Mouse (Mus musculus): Measurements from ENCODE around the gene Sumo3. TPM values are rescaled to one million over a fixed set of nuclear protein-coding genes. Genes with fewer than 3 reads are reported as not detected.

Gene Sumo3
- polyA plus RNA-seq, 1 experiment from 2014 or later: 170 TPM

GRCm38 (mm10) chr10:77604111-77604510 lies 1.8 kb upstream of the Sumo3 start:
- ATAC-seq (replicated peaks; ENCODE audit: extremely low read depth, insufficient read depth, low FRiP score): no peak
- Histone ChIP-seq H3K4me2 (ENCODE audit: low read depth, low read length) (no peak overlapping the region), H3K27ac (ENCODE audit: low read length) (no peak overlapping the region), H3K27me3 (ENCODE audit: control insufficient read depth, insufficient read depth, low read length) (no peaks in the 10 kb centered on the region), H3K4me1 (ENCODE audit: control insufficient read depth, insufficient read depth, low read length) (peaks cover 16% of the 10 kb centered on the region), H3K4me3 (ENCODE audit: low read length) (no peak overlapping the region), H3K9ac (ENCODE audit: low read length) (no peak overlapping the region), H3K9me3 (replicated peaks; ENCODE audit: control insufficient read depth, low read length) (peaks cover 3% of the 10 kb centered on the region; the same call in 1 of the 2 replicates), H3K36me3 (ENCODE audit: control insufficient read depth, insufficient read depth) (peaks cover 4% of the 10 kb centered on the region; the same call in 1 of the 2 replicates)
- 90% methylated on average over 6 of the region's 6 CpGs for WGBS

- Histone ChIP-seq H3K4me1 (ENCODE audit: control insufficient read depth, insufficient read depth, low read length) (peaks cover 16% of the 10 kb centered on the region), H3K4me3 (ENCODE audit: low read length) (no peak overlapping the region), H3K27me3 (ENCODE audit: control insufficient read depth, insufficient read depth, low read length) (no peaks in the 10 kb centered on the region), H3K9me3 (replicated peaks; ENCODE audit: control insufficient read depth, low read length) (peaks cover 3% of the 10 kb centered on the region; the same call in 1 of the 2 replicates), H3K36me3 (ENCODE audit: control insufficient read depth, insufficient read depth) (peaks cover 8% of the 10 kb centered on the region), H3K9ac (ENCODE audit: low read length) (no peak overlapping the region), H3K4me2 (ENCODE audit: low read depth, low read length) (no peak overlapping the region), H3K27ac (ENCODE audit: low read length) (peak overlapping the region; percentile 98)
- no peak for ATAC-seq (replicated peaks; ENCODE audit: extremely low read depth, insufficient read depth, low FRiP score)
- WGBS: 28% methylated on average over 5 of the region's 5 CpGs
These were observed 939 bp upstream of the Sumo3 start for GRCm38 (mm10) chr10:77604958-77605357.

DNA sequence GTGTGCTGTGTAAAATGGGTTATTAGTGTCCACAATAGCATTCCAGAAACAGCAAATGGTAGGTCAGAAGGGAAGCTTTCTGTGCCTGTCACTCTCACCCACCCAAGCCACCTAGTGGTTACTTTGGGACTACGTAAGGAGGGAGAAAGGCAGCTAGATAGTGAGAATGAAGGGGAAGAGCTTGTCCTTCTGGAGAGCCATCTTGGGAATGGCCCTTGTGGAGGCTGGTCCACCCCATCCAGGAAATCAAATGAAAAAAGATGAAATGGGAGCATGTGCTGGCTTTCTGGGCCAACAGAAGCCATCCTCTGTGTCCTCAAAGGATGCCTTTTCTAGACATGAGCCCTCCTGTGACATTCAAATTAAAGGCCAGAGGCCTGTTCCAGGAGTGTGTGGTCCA lies 529 bp upstream of the Sumo3 start:
- Histone ChIP-seq H3K4me3 (ENCODE audit: low read length) (peak overlapping the region; percentile 88), H3K9me3 (replicated peaks; ENCODE audit: control insufficient read depth, low read length) (peaks cover 3% of the 10 kb centered on the region; the same call in 1 of the 2 replicates), H3K36me3 (ENCODE audit: control insufficient read depth, insufficient read depth) (peaks cover 10% of the 10 kb centered on the region), H3K27ac (ENCODE audit: low read length) (peak overlapping the region; percentile 98), H3K9ac (ENCODE audit: low read length) (peak overlapping the region; percentile 89), H3K4me2 (ENCODE audit: low read depth, low read length) (peak overlapping the region; percentile 88), H3K27me3 (ENCODE audit: control insufficient read depth, insufficient read depth, low read length) (no peaks in the 10 kb centered on the region), H3K4me1 (ENCODE audit: control insufficient read depth, insufficient read depth, low read length) (peaks cover 16% of the 10 kb centered on the region)
- 21% methylated on average over 1 of the region's 1 CpGs for WGBS
- no peak for ATAC-seq (replicated peaks; ENCODE audit: extremely low read depth, insufficient read depth, low FRiP score)

DNA sequence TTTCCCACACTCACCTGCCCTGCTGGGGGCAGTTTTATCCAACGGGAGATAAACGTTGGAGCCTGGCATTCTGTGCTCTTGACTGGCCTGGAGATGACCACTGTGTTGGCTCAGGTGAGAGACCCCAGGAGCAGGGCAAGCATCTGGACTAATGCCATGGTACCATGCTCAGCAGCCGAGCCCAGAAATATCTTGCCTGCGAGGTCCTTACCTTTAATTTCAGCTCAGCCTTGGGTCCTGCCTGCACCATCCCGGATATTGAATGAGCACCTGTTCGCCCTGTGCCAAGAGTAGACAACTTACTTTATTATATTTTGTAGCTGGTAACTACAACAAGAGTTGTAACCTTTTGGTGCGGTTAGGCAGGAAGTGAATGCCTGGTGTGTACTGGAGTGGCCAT lies 958 bp downstream of the Sumo3 start:
- Histone ChIP-seq H3K9ac (ENCODE audit: low read length) (peak overlapping the region; percentile 89), H3K36me3 (ENCODE audit: control insufficient read depth, insufficient read depth) (peaks cover 23% of the 10 kb centered on the region), H3K27me3 (ENCODE audit: control insufficient read depth, insufficient read depth, low read length) (no peaks in the 10 kb centered on the region), H3K4me3 (ENCODE audit: low read length) (peak overlapping the region; percentile 88), H3K9me3 (replicated peaks; ENCODE audit: control insufficient read depth, low read length) (0 out of 2 replicates have a peak, but pooled peaks cover 3% of the 10 kb centered on the region), H3K4me2 (ENCODE audit: low read depth, low read length) (peak overlapping the region; percentile 88), H3K27ac (ENCODE audit: low read length) (peak overlapping the region; percentile 98), H3K4me1 (ENCODE audit: control insufficient read depth, insufficient read depth, low read length) (peaks cover 16% of the 10 kb centered on the region)
- ATAC-seq (replicated peaks; ENCODE audit: extremely low read depth, insufficient read depth, low FRiP score): no peak
- WGBS: 31% methylated on average over 7 of the region's 7 CpGs

DNA sequence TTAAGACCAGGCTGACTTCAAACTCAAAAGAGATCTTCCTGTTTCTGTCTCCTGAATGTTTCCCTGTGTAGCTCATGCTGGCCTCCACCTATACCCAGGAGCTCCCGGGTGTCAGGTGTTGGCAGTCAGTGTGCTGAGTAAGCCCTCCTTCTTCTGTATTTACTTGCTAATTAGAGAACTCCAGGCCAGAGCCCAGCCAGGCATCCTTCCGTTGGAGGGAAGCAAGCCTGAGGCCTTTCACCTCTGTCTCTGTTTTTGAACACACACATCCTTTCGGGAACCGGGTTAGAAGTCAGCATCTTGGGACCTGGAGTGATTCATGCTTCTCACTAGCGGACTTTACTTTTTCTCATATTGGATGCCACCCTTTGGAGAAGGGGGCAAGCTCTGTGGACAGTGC lies 1.5 kb downstream of the Sumo3 start:
- 68% methylated on average over 5 of the region's 5 CpGs for WGBS

DNA sequence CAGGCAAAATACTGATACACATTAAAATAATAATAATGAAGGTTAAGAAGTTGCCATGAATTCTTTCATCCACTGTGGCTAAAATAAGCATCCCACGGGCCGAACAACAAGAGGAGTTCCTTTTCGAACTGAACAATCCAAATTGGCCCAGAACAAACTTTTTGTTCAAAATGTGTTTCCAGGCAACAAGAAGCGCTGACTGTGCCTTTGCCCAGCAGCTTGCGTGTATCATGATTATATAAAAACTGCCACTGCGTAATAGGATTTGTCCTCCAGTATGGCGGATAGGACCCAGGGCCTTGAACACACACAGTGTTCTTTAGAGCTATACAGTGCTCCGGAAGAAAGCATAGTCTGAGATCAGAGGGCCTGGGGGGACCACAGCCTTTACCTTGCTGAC lies 2.7 kb downstream of the Sumo3 start:
- H3K4me3 ChIP-seq (ENCODE audit: low read length): no peak overlapping the region
- peaks cover 24% of the 10 kb centered on the region for H3K36me3 ChIP-seq (ENCODE audit: control insufficient read depth, insufficient read depth)

More for the DNA sequence above, 1.5 kb downstream of the Sumo3 start:
- no peaks in the 10 kb centered on the region for H3K27me3 ChIP-seq (ENCODE audit: control insufficient read depth, insufficient read depth, low read length)
- H3K4me3 ChIP-seq (ENCODE audit: low read length): peak overlapping the region; percentile 88
- H3K27ac ChIP-seq (ENCODE audit: low read length): no peak overlapping the region; the same call in 1 of the 2 replicates
- H3K9ac ChIP-seq (ENCODE audit: low read length): peak overlapping the region; percentile 89
- peak overlapping the region; percentile 88 for H3K4me2 ChIP-seq (ENCODE audit: low read depth, low read length)
- H3K36me3 ChIP-seq (ENCODE audit: control insufficient read depth, insufficient read depth): peaks cover 24% of the 10 kb centered on the region
- H3K9me3 ChIP-seq (replicated peaks; ENCODE audit: control insufficient read depth, low read length): 0 out of 2 replicates have a peak, but pooled peaks cover 3% of the 10 kb centered on the region
- H3K4me1 ChIP-seq (ENCODE audit: control insufficient read depth, insufficient read depth, low read length): peaks cover 16% of the 10 kb centered on the region
- no peak for ATAC-seq (replicated peaks; ENCODE audit: extremely low read depth, insufficient read depth, low FRiP score)

DNA sequence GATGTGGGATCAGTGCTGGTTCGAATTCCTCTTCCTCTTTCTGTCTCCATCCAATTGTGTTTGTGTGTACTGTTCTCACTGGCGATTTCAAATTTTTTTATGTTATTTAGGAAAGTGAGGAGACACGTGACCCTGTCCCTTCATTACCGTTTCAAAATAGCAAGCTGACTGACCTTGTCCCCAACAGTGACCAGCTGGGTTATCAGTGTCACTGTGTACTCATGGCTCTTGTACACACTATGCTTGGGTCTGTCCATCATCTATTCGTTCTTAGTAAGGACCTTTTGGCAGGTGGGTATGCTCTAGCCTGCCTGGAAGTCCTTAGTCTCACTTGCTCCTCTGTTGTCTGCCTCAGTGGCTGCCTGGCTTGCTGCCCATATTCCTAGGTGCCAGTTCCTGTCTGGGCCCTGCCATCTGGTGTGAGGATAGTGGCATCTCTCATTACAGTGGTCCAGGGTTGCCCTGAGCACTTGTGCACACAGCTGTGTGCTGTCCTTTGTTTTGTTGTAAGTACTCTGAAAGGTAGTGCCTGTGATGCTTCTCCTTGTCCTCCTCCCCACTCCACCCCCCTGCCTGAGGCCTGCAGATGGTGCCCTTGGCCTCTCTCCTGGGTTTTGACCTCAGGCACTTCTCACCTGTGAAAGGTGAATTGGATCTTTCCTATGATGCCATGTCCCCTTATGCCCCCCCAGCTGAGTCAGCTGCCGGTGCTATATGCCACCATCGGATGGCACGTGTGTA lies 4.5 kb downstream of the Sumo3 start:
- Histone ChIP-seq H3K9ac (ENCODE audit: low read length) (no peak overlapping the region), H3K36me3 (ENCODE audit: control insufficient read depth, insufficient read depth) (peaks cover 35% of the 10 kb centered on the region), H3K9me3 (replicated peaks; ENCODE audit: control insufficient read depth, low read length) (no peaks in the 10 kb centered on the region), H3K27me3 (ENCODE audit: control insufficient read depth, insufficient read depth, low read length) (no peaks in the 10 kb centered on the region), H3K4me3 (ENCODE audit: low read length) (no peak overlapping the region), H3K27ac (ENCODE audit: low read length) (no peak overlapping the region), H3K4me1 (ENCODE audit: control insufficient read depth, insufficient read depth, low read length) (peaks cover 17% of the 10 kb centered on the region), H3K4me2 (ENCODE audit: low read depth, low read length) (no peak overlapping the region)
- WGBS: 88% methylated on average over 8 of the region's 8 CpGs
- ATAC-seq (replicated peaks; ENCODE audit: extremely low read depth, insufficient read depth, low FRiP score): no peak

More for the DNA sequence above, 2.7 kb downstream of the Sumo3 start:
- no peak overlapping the region for H3K27ac ChIP-seq (ENCODE audit: low read length)
- no peaks in the 10 kb centered on the region for H3K27me3 ChIP-seq (ENCODE audit: control insufficient read depth, insufficient read depth, low read length)
- no peak overlapping the region for H3K4me2 ChIP-seq (ENCODE audit: low read depth, low read length)
- no peak for ATAC-seq (replicated peaks; ENCODE audit: extremely low read depth, insufficient read depth, low FRiP score)
- no peak overlapping the region for H3K9ac ChIP-seq (ENCODE audit: low read length)
- H3K4me1 ChIP-seq (ENCODE audit: control insufficient read depth, insufficient read depth, low read length): peaks cover 22% of the 10 kb centered on the region
- WGBS: 94% methylated on average over 8 of the region's 8 CpGs
- H3K9me3 ChIP-seq (replicated peaks; ENCODE audit: control insufficient read depth, low read length): 0 out of 2 replicates have a peak, but pooled peaks cover 3% of the 10 kb centered on the region

DNA sequence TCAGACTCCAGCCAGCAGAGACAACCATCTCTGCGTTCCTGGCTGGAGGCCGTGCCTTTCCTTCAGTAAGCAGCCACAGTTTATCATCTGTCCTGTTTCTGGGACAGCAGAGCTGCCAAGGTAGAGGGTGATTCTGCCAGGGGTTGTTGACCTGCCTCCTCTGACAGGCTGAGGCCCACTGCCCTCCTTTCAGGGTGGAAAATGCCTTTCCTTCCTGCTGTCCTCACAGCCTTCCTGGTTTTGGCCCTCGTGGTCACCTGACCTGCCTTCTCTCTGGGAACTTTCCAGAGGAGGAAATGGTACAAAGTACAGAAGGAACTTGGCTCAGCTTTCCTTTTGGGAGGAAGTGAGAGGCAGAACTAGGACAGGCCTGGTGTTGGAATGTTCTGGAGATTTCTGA lies 7.5 kb downstream of the Sumo3 start:
- H3K27ac ChIP-seq (ENCODE audit: low read length): peak overlapping the region; percentile 76
- peaks cover 6% of the 10 kb centered on the region for H3K4me1 ChIP-seq (ENCODE audit: control insufficient read depth, insufficient read depth, low read length)
- ATAC-seq (replicated peaks; ENCODE audit: extremely low read depth, insufficient read depth, low FRiP score): peak; percentile 76
- peaks cover 50% of the 10 kb centered on the region for H3K36me3 ChIP-seq (ENCODE audit: control insufficient read depth, insufficient read depth)
- no peaks in the 10 kb centered on the region for H3K27me3 ChIP-seq (ENCODE audit: control insufficient read depth, insufficient read depth, low read length)
- H3K9me3 ChIP-seq (replicated peaks; ENCODE audit: control insufficient read depth, low read length): no peaks in the 10 kb centered on the region
- H3K9ac ChIP-seq (ENCODE audit: low read length): 0 out of 2 replicates have a peak overlapping the region, but pooled peaks have one; percentile 25
- 56% methylated on average over 3 of the region's 3 CpGs for WGBS
- H3K4me2 ChIP-seq (ENCODE audit: low read depth, low read length): no peak overlapping the region
- no peak overlapping the region for H3K4me3 ChIP-seq (ENCODE audit: low read length)

- Histone ChIP-seq H3K9me3 (replicated peaks; ENCODE audit: control insufficient read depth, low read length) (no peaks in the 10 kb centered on the region), H3K36me3 (ENCODE audit: control insufficient read depth, insufficient read depth) (peaks cover 41% of the 10 kb centered on the region), H3K9ac (ENCODE audit: low read length) (no peak overlapping the region), H3K4me2 (ENCODE audit: low read depth, low read length) (no peak overlapping the region), H3K4me3 (ENCODE audit: low read length) (no peak overlapping the region), H3K27ac (ENCODE audit: low read length) (no peak overlapping the region), H3K27me3 (ENCODE audit: control insufficient read depth, insufficient read depth, low read length) (no peaks in the 10 kb centered on the region), H3K4me1 (ENCODE audit: control insufficient read depth, insufficient read depth, low read length) (peaks cover 6% of the 10 kb centered on the region)
- WGBS: 91% methylated on average over 8 of the region's 8 CpGs
- ATAC-seq (replicated peaks; ENCODE audit: extremely low read depth, insufficient read depth, low FRiP score): no peak
These were observed 9.8 kb downstream of the Sumo3 start for GRCm38 (mm10) chr10:77615647-77616046.
